Mouse (Mus musculus): ENCODE measurements around the gene Aebp1. TPM values are rescaled to one million over a fixed set of nuclear protein-coding genes. Genes with fewer than 3 reads are reported as not detected.

Aebp1 gene
- 21.4 and 27.7 TPM in 2 replicates for polyA plus RNA-seq (2014; fragmentation: Nextera tagmentation; extraction: Ambion mirVana)

DNA sequence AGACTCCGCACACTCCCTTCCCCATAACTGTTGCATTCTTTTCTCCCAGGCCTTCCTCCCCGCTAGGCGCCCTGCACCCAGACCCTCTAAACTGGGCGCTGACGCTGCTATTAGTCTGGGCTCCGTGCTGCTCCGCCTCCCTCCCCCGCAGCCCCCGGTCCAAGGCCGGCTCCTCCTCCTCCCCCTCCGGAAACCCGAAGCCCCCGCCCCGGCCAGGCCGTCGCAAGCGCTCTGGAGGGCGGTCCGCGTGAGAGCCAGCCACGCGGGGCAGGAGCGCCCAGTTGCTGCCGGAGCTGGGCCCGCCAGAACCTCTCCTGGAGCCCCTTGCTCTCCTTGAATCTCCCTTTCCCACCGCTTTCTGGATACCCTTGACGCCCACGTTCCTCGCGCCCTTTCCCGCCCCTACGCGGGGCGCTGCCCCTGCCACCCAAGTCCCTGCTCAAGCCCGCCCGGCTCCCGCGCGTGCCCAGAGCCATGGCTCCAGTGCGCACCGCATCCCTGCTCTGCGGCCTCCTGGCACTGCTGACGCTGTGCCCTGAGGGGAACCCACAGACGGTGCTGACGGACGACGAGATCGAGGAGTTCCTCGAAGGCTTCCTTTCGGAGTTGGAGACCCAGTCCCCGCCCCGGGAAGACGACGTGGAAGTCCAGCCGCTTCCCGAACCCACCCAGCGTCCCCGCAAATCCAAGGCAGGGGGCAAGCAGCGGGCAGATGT is at the start of gene Aebp1:
Aebp1 (plus strand) TSS at position 270 of the 716 bp plus-strand sequence.
- peaks cover 15% of the 10 kb centered on the region for H3K4me1 ChIP-seq (ENCODE audit: control insufficient read depth, insufficient read depth, low read length)
- peak; percentile 36 for ATAC-seq (replicated peaks; ENCODE audit: insufficient number of reproducible peaks, low FRiP score, low TSS enrichment)
- H3K4me2 ChIP-seq: peak within 1 kb of the TSS; percentile 83
- H3K27me3 ChIP-seq (ENCODE audit: control insufficient read depth, insufficient read depth, low read length): peaks cover 5% of the 10 kb centered on the region; the same call in 1 of the 2 replicates
- no peaks in the 10 kb centered on the region for H3K36me3 ChIP-seq (ENCODE audit: control insufficient read depth, insufficient read depth, low read length)
- peak within 1 kb of the TSS; percentile 78 for H3K9ac ChIP-seq (ENCODE audit: low read depth, low read length)
- 2% methylated on average over 59 of the region's 59 CpGs for WGBS (ENCODE audit: insufficient replicate concordance)
- H3K4me3 ChIP-seq (ENCODE audit: low read depth, low read length): peak within 1 kb of the TSS; percentile 58
- H3K9me3 ChIP-seq (replicated peaks; ENCODE audit: control insufficient read depth, low read length): peaks cover 4% of the 10 kb centered on the region
- H3K27ac ChIP-seq (ENCODE audit: low read depth, low read length): no peak within 1 kb of the TSS

DNA sequence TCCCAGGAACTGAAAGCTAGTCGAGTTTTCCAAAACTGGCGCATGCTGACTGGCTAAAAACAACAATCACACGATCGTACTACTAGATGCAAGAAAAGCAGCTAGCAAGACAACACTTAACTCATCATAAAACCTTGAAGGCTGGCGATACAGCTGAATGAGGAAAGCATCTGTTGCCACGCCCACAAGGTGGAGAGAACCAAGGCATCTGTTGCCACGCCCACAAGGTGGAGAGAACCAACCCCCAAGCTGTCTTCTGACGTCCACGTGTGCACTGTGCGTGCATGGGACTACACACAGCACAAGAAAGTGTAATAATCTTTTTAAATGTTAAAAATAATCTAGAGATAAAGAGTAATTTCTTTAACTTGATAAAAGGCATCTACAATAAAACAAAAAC is 48.4 kb upstream of the Aebp1 start:
- no peaks in the 10 kb centered on the region for H3K27me3 ChIP-seq (ENCODE audit: control insufficient read depth, insufficient read depth, low read length)
- no peaks in the 10 kb centered on the region for H3K36me3 ChIP-seq (ENCODE audit: control insufficient read depth, insufficient read depth, low read length)
- H3K4me1 ChIP-seq (ENCODE audit: control insufficient read depth, insufficient read depth, low read length): no peaks in the 10 kb centered on the region
- ATAC-seq (replicated peaks; ENCODE audit: insufficient number of reproducible peaks, low FRiP score, low TSS enrichment): no peak
- no peak overlapping the region for H3K9ac ChIP-seq (ENCODE audit: low read depth, low read length)
- H3K4me2 ChIP-seq: no peak overlapping the region
- H3K27ac ChIP-seq (ENCODE audit: low read depth, low read length): no peak overlapping the region
- 77% methylated on average over 10 of the region's 10 CpGs for WGBS (ENCODE audit: insufficient replicate concordance)
- H3K4me3 ChIP-seq (ENCODE audit: low read depth, low read length): no peak overlapping the region
- no peaks in the 10 kb centered on the region for H3K9me3 ChIP-seq (replicated peaks; ENCODE audit: control insufficient read depth, low read length)

DNA sequence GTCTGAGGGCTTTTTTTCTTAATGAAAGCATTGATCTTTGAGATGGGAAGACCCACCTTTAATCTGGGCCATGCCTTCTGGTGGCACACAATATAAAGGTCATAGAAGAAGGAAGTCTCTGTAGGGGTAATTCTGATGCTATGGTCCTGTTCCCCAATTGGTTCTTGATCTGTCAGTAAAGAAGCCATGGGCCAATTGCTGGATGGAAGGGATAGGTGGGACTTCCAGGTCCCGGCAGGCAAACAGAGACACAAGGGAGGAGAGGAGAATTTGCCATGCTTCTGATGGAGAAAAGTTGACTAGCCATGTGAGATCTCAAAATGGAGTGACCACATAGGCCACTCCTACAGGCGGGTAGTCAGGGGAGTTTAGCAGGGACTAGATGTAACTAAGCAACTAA is 42.5 kb upstream of the Aebp1 start:
- Histone ChIP-seq H3K4me1 (ENCODE audit: control insufficient read depth, insufficient read depth, low read length) (no peaks in the 10 kb centered on the region), H3K27me3 (ENCODE audit: control insufficient read depth, insufficient read depth, low read length) (no peaks in the 10 kb centered on the region), H3K27ac (ENCODE audit: low read depth, low read length) (no peak overlapping the region), H3K4me3 (ENCODE audit: low read depth, low read length) (no peak overlapping the region), H3K36me3 (ENCODE audit: control insufficient read depth, insufficient read depth, low read length) (no peaks in the 10 kb centered on the region), H3K4me2 (no peak overlapping the region), H3K9me3 (replicated peaks; ENCODE audit: control insufficient read depth, low read length) (no peaks in the 10 kb centered on the region), H3K9ac (ENCODE audit: low read depth, low read length) (no peak overlapping the region)
- WGBS (ENCODE audit: insufficient replicate concordance): 67% methylated on average over 2 of the region's 2 CpGs
- ATAC-seq (replicated peaks; ENCODE audit: insufficient number of reproducible peaks, low FRiP score, low TSS enrichment): no peak

DNA sequence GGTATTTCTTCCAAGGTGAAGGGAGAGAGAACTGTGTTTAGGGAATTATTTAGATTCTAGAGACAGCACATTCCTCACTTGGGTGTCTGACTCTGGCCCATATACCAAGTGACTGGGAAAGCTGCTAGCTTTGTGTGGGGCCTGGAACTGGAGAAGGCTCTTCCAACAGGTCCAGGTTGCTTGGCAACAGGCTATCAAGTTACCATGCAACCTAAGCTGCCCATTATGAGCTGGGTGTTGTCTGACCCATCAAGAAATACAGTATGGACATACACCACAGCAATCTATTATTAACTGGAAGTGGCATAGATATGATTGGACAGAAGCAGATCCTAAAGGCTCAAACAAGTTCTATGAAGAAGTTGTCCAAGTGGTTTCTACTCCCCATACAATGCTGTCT is 36.3 kb upstream of the Aebp1 start:
- H3K4me3 ChIP-seq (ENCODE audit: low read depth, low read length): no peak overlapping the region
- H3K9me3 ChIP-seq (replicated peaks; ENCODE audit: control insufficient read depth, low read length): no peaks in the 10 kb centered on the region
- H3K9ac ChIP-seq (ENCODE audit: low read depth, low read length): no peak overlapping the region
- H3K36me3 ChIP-seq (ENCODE audit: control insufficient read depth, insufficient read depth, low read length): peaks cover 8% of the 10 kb centered on the region
- no peaks in the 10 kb centered on the region for H3K27me3 ChIP-seq (ENCODE audit: control insufficient read depth, insufficient read depth, low read length)
- H3K4me2 ChIP-seq: no peak overlapping the region
- no peak overlapping the region for H3K27ac ChIP-seq (ENCODE audit: low read depth, low read length)
- no peak for ATAC-seq (replicated peaks; ENCODE audit: insufficient number of reproducible peaks, low FRiP score, low TSS enrichment)
- H3K4me1 ChIP-seq (ENCODE audit: control insufficient read depth, insufficient read depth, low read length): no peaks in the 10 kb centered on the region

DNA sequence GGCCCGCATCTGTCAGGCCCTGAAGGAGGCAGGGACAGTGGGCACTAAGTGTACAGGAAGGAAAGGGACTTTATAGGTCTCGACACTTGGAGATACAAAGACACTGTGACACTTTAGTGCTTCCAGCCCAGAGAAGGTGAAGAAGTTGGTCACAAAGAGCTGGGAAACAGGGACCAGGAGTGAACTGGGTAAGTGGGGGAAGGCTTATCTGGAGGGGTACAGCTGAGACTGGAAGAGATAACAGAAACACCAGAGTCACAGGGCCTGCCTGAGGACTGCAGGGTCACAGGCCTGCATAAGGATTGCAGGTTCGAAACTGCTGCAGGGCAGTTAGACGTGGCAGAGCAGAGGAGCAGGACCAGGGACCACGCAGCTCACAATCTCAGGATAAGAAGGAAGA is 33.8 kb upstream of the Aebp1 start:
- no peaks in the 10 kb centered on the region for H3K27me3 ChIP-seq (ENCODE audit: control insufficient read depth, insufficient read depth, low read length)
- 82% methylated on average over 5 of the region's 5 CpGs for WGBS (ENCODE audit: insufficient replicate concordance)
- peaks cover 6% of the 10 kb centered on the region; the same call in 1 of the 2 replicates for H3K4me1 ChIP-seq (ENCODE audit: control insufficient read depth, insufficient read depth, low read length)
- H3K9ac ChIP-seq (ENCODE audit: low read depth, low read length): no peak overlapping the region
- no peaks in the 10 kb centered on the region for H3K9me3 ChIP-seq (replicated peaks; ENCODE audit: control insufficient read depth, low read length)
- no peak overlapping the region for H3K27ac ChIP-seq (ENCODE audit: low read depth, low read length)
- no peak for ATAC-seq (replicated peaks; ENCODE audit: insufficient number of reproducible peaks, low FRiP score, low TSS enrichment)
- H3K4me3 ChIP-seq (ENCODE audit: low read depth, low read length): no peak overlapping the region
- H3K36me3 ChIP-seq (ENCODE audit: control insufficient read depth, insufficient read depth, low read length): peaks cover 18% of the 10 kb centered on the region
- no peak overlapping the region for H3K4me2 ChIP-seq

DNA sequence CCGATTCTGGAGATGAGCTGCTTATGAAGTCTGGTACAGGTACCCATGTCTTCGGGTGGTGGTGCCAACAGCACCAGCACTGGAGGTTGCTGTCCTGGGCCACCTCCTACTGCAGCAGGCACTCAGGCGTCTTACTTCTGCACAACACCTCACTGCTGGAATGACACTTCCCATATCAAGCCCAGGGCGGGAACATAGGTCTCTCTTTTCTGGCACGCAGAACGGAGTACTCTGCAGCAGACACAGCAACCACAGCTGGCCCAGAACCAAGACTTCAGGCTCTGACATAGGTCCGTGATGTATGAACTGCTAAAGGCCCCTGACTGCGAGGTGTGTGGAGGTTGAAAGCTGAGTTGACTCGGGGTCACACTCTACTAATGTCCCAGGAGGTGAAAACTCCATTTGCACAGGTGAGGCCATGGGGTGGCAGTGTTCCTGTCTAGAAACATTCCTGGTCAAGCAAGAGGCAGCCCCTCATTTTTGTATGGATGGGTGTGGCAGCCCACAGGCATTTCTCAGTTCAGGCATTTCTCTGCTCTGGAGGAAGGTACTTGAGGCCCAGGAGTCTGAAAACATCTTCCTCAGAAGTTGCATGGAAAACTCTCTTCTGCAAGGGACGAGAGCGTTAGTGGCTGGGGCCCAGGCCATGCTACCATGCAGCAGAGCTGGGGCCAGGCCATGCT is 33.1 kb upstream of the Aebp1 start:
- no peak overlapping the region for H3K4me2 ChIP-seq
- peaks cover 6% of the 10 kb centered on the region; the same call in 1 of the 2 replicates for H3K4me1 ChIP-seq (ENCODE audit: control insufficient read depth, insufficient read depth, low read length)
- no peaks in the 10 kb centered on the region for H3K9me3 ChIP-seq (replicated peaks; ENCODE audit: control insufficient read depth, low read length)
- H3K36me3 ChIP-seq (ENCODE audit: control insufficient read depth, insufficient read depth, low read length): peaks cover 20% of the 10 kb centered on the region
- H3K27me3 ChIP-seq (ENCODE audit: control insufficient read depth, insufficient read depth, low read length): no peaks in the 10 kb centered on the region
- no peak overlapping the region for H3K4me3 ChIP-seq (ENCODE audit: low read depth, low read length)
- no peak overlapping the region for H3K27ac ChIP-seq (ENCODE audit: low read depth, low read length)
- H3K9ac ChIP-seq (ENCODE audit: low read depth, low read length): no peak overlapping the region
- 83% methylated on average over 11 of the region's 11 CpGs for WGBS (ENCODE audit: insufficient replicate concordance)
- ATAC-seq (replicated peaks; ENCODE audit: insufficient number of reproducible peaks, low FRiP score, low TSS enrichment): no peak

DNA sequence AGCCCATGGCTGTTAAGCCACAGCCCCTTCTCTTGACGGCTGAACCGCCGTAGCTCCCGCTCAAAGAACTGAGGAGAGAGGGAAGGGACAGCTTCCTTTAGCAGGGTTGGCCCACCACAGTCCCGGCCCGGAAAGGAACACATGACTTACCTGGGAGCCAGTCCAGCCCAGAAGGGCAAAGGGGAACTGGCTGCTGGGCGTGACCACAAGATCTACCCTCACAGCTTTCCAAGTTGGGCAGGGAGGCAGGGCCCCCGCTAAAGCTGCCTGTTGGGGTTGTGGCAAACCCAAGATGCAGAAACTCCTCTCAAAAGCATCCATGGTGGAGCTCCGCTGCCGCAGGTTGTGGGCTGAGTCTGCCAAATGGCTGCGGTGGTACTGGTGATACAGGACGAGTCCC is 32.4 kb upstream of the Aebp1 start:
- Histone ChIP-seq H3K4me3 (ENCODE audit: low read depth, low read length) (no peak overlapping the region), H3K36me3 (ENCODE audit: control insufficient read depth, insufficient read depth, low read length) (peaks cover 23% of the 10 kb centered on the region), H3K9ac (ENCODE audit: low read depth, low read length) (no peak overlapping the region), H3K9me3 (replicated peaks; ENCODE audit: control insufficient read depth, low read length) (no peaks in the 10 kb centered on the region), H3K4me2 (no peak overlapping the region), H3K27ac (ENCODE audit: low read depth, low read length) (no peak overlapping the region), H3K27me3 (ENCODE audit: control insufficient read depth, insufficient read depth, low read length) (no peaks in the 10 kb centered on the region), H3K4me1 (ENCODE audit: control insufficient read depth, insufficient read depth, low read length) (peaks cover 6% of the 10 kb centered on the region; the same call in 1 of the 2 replicates)
- 90% methylated on average over 12 of the region's 12 CpGs for WGBS (ENCODE audit: insufficient replicate concordance)
- ATAC-seq (replicated peaks; ENCODE audit: insufficient number of reproducible peaks, low FRiP score, low TSS enrichment): no peak

DNA sequence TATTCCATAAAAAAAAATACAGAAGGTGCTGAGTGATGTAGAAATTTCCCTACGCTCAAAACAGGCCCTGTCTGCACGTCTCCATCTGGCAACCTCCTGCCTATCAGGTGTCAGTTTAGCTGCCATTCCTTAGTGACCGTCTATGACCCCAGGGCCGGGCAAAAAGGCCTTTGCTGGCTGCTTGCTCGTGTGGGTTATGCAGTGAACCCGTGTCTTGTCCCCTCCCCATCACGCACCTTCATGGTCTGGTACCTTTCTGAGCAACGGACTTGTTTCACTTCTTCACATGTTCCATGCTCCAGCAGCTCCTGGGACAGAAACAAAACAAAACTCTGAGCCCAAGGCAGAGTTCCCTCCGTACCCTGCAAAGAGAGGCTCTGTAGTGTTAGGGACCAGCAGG is 27.2 kb upstream of the Aebp1 start:
- no peaks in the 10 kb centered on the region for H3K27me3 ChIP-seq (ENCODE audit: control insufficient read depth, insufficient read depth, low read length)
- H3K36me3 ChIP-seq (ENCODE audit: control insufficient read depth, insufficient read depth, low read length): peaks cover 15% of the 10 kb centered on the region
- no peak overlapping the region for H3K4me2 ChIP-seq
- no peak for ATAC-seq (replicated peaks; ENCODE audit: insufficient number of reproducible peaks, low FRiP score, low TSS enrichment)
- no peak overlapping the region for H3K4me3 ChIP-seq (ENCODE audit: low read depth, low read length)
- no peak overlapping the region for H3K27ac ChIP-seq (ENCODE audit: low read depth, low read length)
- H3K4me1 ChIP-seq (ENCODE audit: control insufficient read depth, insufficient read depth, low read length): peaks cover 9% of the 10 kb centered on the region; the same call in 1 of the 2 replicates
- no peak overlapping the region for H3K9ac ChIP-seq (ENCODE audit: low read depth, low read length)
- no peaks in the 10 kb centered on the region for H3K9me3 ChIP-seq (replicated peaks; ENCODE audit: control insufficient read depth, low read length)
- 72% methylated on average over 9 of the region's 9 CpGs for WGBS (ENCODE audit: insufficient replicate concordance)
